Mouse (Mus musculus) myocyte (in vitro differentiated cells): ENCODE results near the gene Igtp. TPM values are rescaled to one million over a fixed set of nuclear protein-coding genes. Genes with fewer than 3 reads are reported as not detected.

Experiments used
- H3K27me3 ChIP-seq: one replicate; pipeline ENCODE4 v1.6.1; 2011; ENCODE audit not compliant: control insufficient read depth, insufficient read depth, insufficient read length
- H3K36me3 ChIP-seq: one replicate; pipeline ENCODE4 v1.6.1; 2011; ENCODE audit not compliant: control insufficient read depth, insufficient read depth
- H3K4me2 ChIP-seq: one replicate; pipeline ENCODE4 v1.6.1; 2011; ENCODE audit warnings: low read depth, control low read depth
- H3K4me3 ChIP-seq: one replicate; pipeline ENCODE4 v1.5.1; 2011; ENCODE audit warnings: mild to moderate bottlenecking, control low read depth, moderate library complexity
- H3K79me2 ChIP-seq: one replicate; pipeline ENCODE4 v1.6.1; 2011; ENCODE audit not compliant: control insufficient read depth, insufficient read depth
- H3ac ChIP-seq: one replicate; pipeline ENCODE4 v1.6.1; 2011; ENCODE audit not compliant: control insufficient read depth, insufficient read length
- CEBPB ChIP-seq: IDR thresholded peaks from 2 replicates; pipeline ENCODE4 v1.6.1; 2011; ENCODE audit warnings: mild to moderate bottlenecking, moderate library complexity; ENCODE audit not compliant: poor library complexity, insufficient read depth, severe bottlenecking
- E2F4 ChIP-seq: IDR thresholded peaks from one replicate; pipeline ENCODE4 v1.6.1; 2011; ENCODE audit warnings: mild to moderate bottlenecking, control low read depth, moderate library complexity; ENCODE audit not compliant: insufficient read depth
- MAX ChIP-seq: IDR thresholded peaks from one replicate; pipeline ENCODE4 v1.6.1; 2011; ENCODE audit warnings: low read depth, mild to moderate bottlenecking, control low read depth
- MYOD1 ChIP-seq, 3 experiments: IDR thresholded peaks; one replicate each; pipeline ENCODE4 v1.6.1; 2011; ENCODE audit warnings: control low read depth in 2 of 3, low read depth in 2 of 3, mild to moderate bottlenecking in 2 of 3, moderate library complexity in 1 of 3; ENCODE audit not compliant: insufficient read length in 2 of 3, control insufficient read depth in 1 of 3
- MYOG ChIP-seq, 3 experiments: IDR thresholded peaks; one replicate each; pipeline ENCODE4 v1.6.1; 2011; ENCODE audit warnings: control low read depth in 2 of 3, low read depth in 2 of 3, mild to moderate bottlenecking in 2 of 3; ENCODE audit not compliant: insufficient read length in 2 of 3, control insufficient read depth in 1 of 3, insufficient read depth in 1 of 3
- POLR2A ChIP-seq: IDR thresholded peaks from one replicate; pipeline ENCODE4 v1.6.1; 2011; ENCODE audit warnings: low read depth, mild to moderate bottlenecking, control low read depth, moderate library complexity; ENCODE audit not compliant: insufficient read length
- POLR2AphosphoS2 ChIP-seq: IDR thresholded peaks from one replicate; pipeline ENCODE4 v1.6.1; 2011; ENCODE audit warnings: low read depth, control low read depth; ENCODE audit not compliant: insufficient read length
- REST ChIP-seq: IDR thresholded peaks from one replicate; pipeline ENCODE4 v1.6.1; 2011; ENCODE audit warnings: mild to moderate bottlenecking, control low read depth, moderate library complexity; ENCODE audit not compliant: insufficient read depth, insufficient read length
- SRF ChIP-seq: IDR thresholded peaks from one replicate; pipeline ENCODE4 v1.6.1; 2011; ENCODE audit warnings: low read depth; ENCODE audit not compliant: control insufficient read depth, insufficient read length
- TCF12 ChIP-seq: IDR thresholded peaks from one replicate; pipeline ENCODE4 v1.6.1; 2011; ENCODE audit warnings: mild to moderate bottlenecking, control low read depth; ENCODE audit not compliant: poor library complexity, insufficient read depth, severe bottlenecking
- TCF3 ChIP-seq: IDR thresholded peaks from one replicate; pipeline ENCODE4 v1.6.1; 2011; ENCODE audit warnings: low read depth, control low read depth; ENCODE audit not compliant: insufficient read length
- USF1 ChIP-seq: IDR thresholded peaks from one replicate; pipeline ENCODE4 v1.6.1; 2011; ENCODE audit warnings: low read depth, mild to moderate bottlenecking, control low read depth, moderate library complexity
- polyA plus RNA-seq: library from polyadenylated mRNA; unstranded; fragments of >200 nt; fragmentation: generic; extraction: Trizol; gene quantifications from one replicate; pipeline ENCODE4 v1.2.1, GENCODE M21; 2012; ENCODE audit warnings: missing spikeins

Igtp gene
- polyA plus RNA-seq, 1 experiment: 3.7 TPM

- peaks cover 11% of the 10 kb centered on the region for H3K36me3 ChIP-seq
- H3ac ChIP-seq: no peak overlapping the region
- no peak overlapping the region for H3K4me3 ChIP-seq
- TF ChIP-seq USF1: no peak
- TF ChIP-seq SRF: no peak
- TF ChIP-seq TCF12: no peak
- TF ChIP-seq MYOG (IDR thresholded peaks at IDR 0.05; ENCODE audit: control insufficient read depth in 1 of 3, insufficient read depth in 1 of 3, insufficient read length in 2 of 3, low read depth in 2 of 3): no peak
- TF ChIP-seq MAX: no peak
- TF ChIP-seq MYOD1 (IDR thresholded peaks at IDR 0.05; ENCODE audit: control insufficient read depth in 1 of 3, insufficient read length in 2 of 3, low read depth in 2 of 3): no peak
- TF ChIP-seq REST: no peak
- no peak for TF ChIP-seq TCF3
- TF ChIP-seq CEBPB: no peak
- TF ChIP-seq POLR2AphosphoS2: no peak
- no peak for TF ChIP-seq POLR2A
- no peak for TF ChIP-seq E2F4
- H3K4me2 ChIP-seq: no peak overlapping the region
- no peaks in the 10 kb centered on the region for H3K79me2 ChIP-seq
- H3K27me3 ChIP-seq: no peaks in the 10 kb centered on the region
These were observed 18.6 kb upstream of the Igtp start for GRCm38 (mm10) chr11:58180756-58181155.

GRCm38 (mm10) chr11:58183579-58183978, 15.8 kb upstream of the Igtp start:
- no peak overlapping the region for H3K4me2 ChIP-seq

GRCm38 (mm10) chr11:58189675-58190074, 9.7 kb upstream of the Igtp start:
- Histone ChIP-seq H3K79me2 (no peaks in the 10 kb centered on the region), H3K4me2 (no peak overlapping the region), H3ac (no peak overlapping the region), H3K27me3 (peaks cover 5% of the 10 kb centered on the region), H3K4me3 (no peak overlapping the region), H3K36me3 (no peaks in the 10 kb centered on the region)
- TF ChIP-seq E2F4: no peak
- no peak for TF ChIP-seq REST
- TF ChIP-seq SRF: no peak
- TF ChIP-seq MYOG (IDR thresholded peaks at IDR 0.05; ENCODE audit: control insufficient read depth in 1 of 3, insufficient read depth in 1 of 3, insufficient read length in 2 of 3, low read depth in 2 of 3): no peak
- TF ChIP-seq USF1: no peak
- no peak for TF ChIP-seq CEBPB
- TF ChIP-seq POLR2AphosphoS2: no peak
- no peak for TF ChIP-seq TCF12
- no peak for TF ChIP-seq MAX
- no peak for TF ChIP-seq TCF3
- no peak for TF ChIP-seq MYOD1 (IDR thresholded peaks at IDR 0.05; ENCODE audit: control insufficient read depth in 1 of 3, insufficient read length in 2 of 3, low read depth in 2 of 3)
- TF ChIP-seq POLR2A: no peak

More at GRCm38 (mm10) chr11:58183579-58183978, 15.8 kb upstream of the Igtp start:
- no peak overlapping the region for H3ac ChIP-seq
- TF ChIP-seq POLR2A (no peak), TCF3 (no peak), MAX (no peak)
- no peak overlapping the region for H3K4me3 ChIP-seq
- H3K36me3 ChIP-seq: peaks cover 6% of the 10 kb centered on the region
- no peaks in the 10 kb centered on the region for H3K79me2 ChIP-seq
- H3K27me3 ChIP-seq: peaks cover 5% of the 10 kb centered on the region

GRCm38 (mm10) chr11:58193326-58193725, 6.0 kb upstream of the Igtp start:
- H3K4me2 ChIP-seq: no peak overlapping the region
- peaks cover 5% of the 10 kb centered on the region for H3K27me3 ChIP-seq
- H3K79me2 ChIP-seq: no peaks in the 10 kb centered on the region
- no peak overlapping the region for H3K4me3 ChIP-seq
- H3ac ChIP-seq: no peak overlapping the region
- TF ChIP-seq SRF: no peak
- no peak for TF ChIP-seq POLR2A
- no peak for TF ChIP-seq TCF12
- no peak for TF ChIP-seq MYOD1 (IDR thresholded peaks at IDR 0.05; ENCODE audit: control insufficient read depth in 1 of 3, insufficient read length in 2 of 3, low read depth in 2 of 3)
- no peak for TF ChIP-seq CEBPB
- TF ChIP-seq TCF3: no peak
- no peak for TF ChIP-seq MYOG (IDR thresholded peaks at IDR 0.05; ENCODE audit: control insufficient read depth in 1 of 3, insufficient read depth in 1 of 3, insufficient read length in 2 of 3, low read depth in 2 of 3)
- TF ChIP-seq E2F4: no peak
- TF ChIP-seq MAX: no peak
- no peak for TF ChIP-seq POLR2AphosphoS2
- TF ChIP-seq USF1: no peak
- TF ChIP-seq REST: no peak
- H3K36me3 ChIP-seq: no peaks in the 10 kb centered on the region

- no peak overlapping the region for H3K4me3 ChIP-seq
- H3K4me2 ChIP-seq: peak overlapping the region; percentile 12
- no peak overlapping the region for H3ac ChIP-seq
- no peaks in the 10 kb centered on the region for H3K79me2 ChIP-seq
- no peaks in the 10 kb centered on the region for H3K36me3 ChIP-seq
- TF ChIP-seq MAX (no peak), TCF12 (no peak), SRF (no peak), POLR2AphosphoS2 (no peak), MYOG (IDR thresholded peaks at IDR 0.05; ENCODE audit: control insufficient read depth in 1 of 3, insufficient read depth in 1 of 3, insufficient read length in 2 of 3, low read depth in 2 of 3) (peak in 1 of 3 experiments; percentile 67), USF1 (no peak), TCF3 (no peak), POLR2A (no peak), REST (no peak), E2F4 (no peak), MYOD1 (IDR thresholded peaks at IDR 0.05; ENCODE audit: control insufficient read depth in 1 of 3, insufficient read length in 2 of 3, low read depth in 2 of 3) (peak; percentile 45 to 91 (median 77)), CEBPB (no peak)
- peaks cover 5% of the 10 kb centered on the region for H3K27me3 ChIP-seq
These were observed 5.4 kb upstream of the Igtp start for GRCm38 (mm10) chr11:58193860-58194520.
